Mouse (Mus musculus) liver, adult 2 months (tissue): ENCODE measurements around the gene Map2. TPM values are rescaled to one million over a fixed set of nuclear protein-coding genes. Genes with fewer than 3 reads are reported as not detected.

Source experiments
- DNase-seq: peaks from one replicate; pipeline ENCODE4 v3.0.0-alpha.2; 2011; ENCODE audit warnings: low read depth, low spot score; ENCODE audit errors: extremely low read depth
- H3K27ac ChIP-seq: fragments of 200-500 bp; replicated peaks from 2 replicates; pipeline ENCODE4 v1.5.1; 2012; ENCODE audit warnings: low read depth, mild to moderate bottlenecking, control low read depth, inconsistent platforms, low read length; ENCODE audit not compliant: insufficient read depth
- H3K27me3 ChIP-seq: fragments of 200-500 bp; 2 replicates; pipeline ENCODE4 v1.6.1; 2012; ENCODE audit warnings: mild to moderate bottlenecking, moderate library complexity, low read length, inconsistent platforms; ENCODE audit not compliant: control insufficient read depth, insufficient read depth
- H3K36me3 ChIP-seq: fragments of 200-500 bp; 2 replicates; pipeline ENCODE4 v1.6.1; 2012; ENCODE audit warnings: low read length, inconsistent platforms; ENCODE audit not compliant: control insufficient read depth, insufficient read depth
- H3K4me1 ChIP-seq: fragments of 200-500 bp; 2 replicates; pipeline ENCODE4 v1.6.1; 2011; ENCODE audit warnings: low read length; ENCODE audit not compliant: control insufficient read depth, insufficient read depth
- H3K4me3 ChIP-seq: fragments of 200-500 bp; 2 replicates; pipeline ENCODE4 v1.5.1; 2011; ENCODE audit warnings: low read depth, mild to moderate bottlenecking, control low read depth, low read length, moderate library complexity; ENCODE audit not compliant: insufficient read depth
- H3K79me2 ChIP-seq: fragments of 200-500 bp; 2 replicates; pipeline ENCODE4 v1.6.1; 2012; ENCODE audit warnings: inconsistent platforms, mild to moderate bottlenecking, low read length, moderate library complexity; ENCODE audit not compliant: control insufficient read depth, insufficient read depth
- H3K9ac ChIP-seq: fragments of 200-500 bp; 2 replicates; pipeline ENCODE4 v1.6.1; 2012; ENCODE audit warnings: low read depth, mild to moderate bottlenecking, control low read depth, inconsistent platforms, low read length
- CTCF ChIP-seq: fragments of 200-500 bp; IDR thresholded peaks from 2 replicates; pipeline ENCODE4 v1.5.1; 2011; ENCODE audit warnings: low read depth, low read length, control low read depth
- POLR2A ChIP-seq: fragments of 200-500 bp; IDR thresholded peaks from 2 replicates; pipeline ENCODE4 v1.6.1; 2011; ENCODE audit warnings: low read length, control low read depth; ENCODE audit not compliant: insufficient read depth; ENCODE audit errors: extremely low read depth
- WGBS: fragments of 180-500 bp; shearing (Covaris S2); methylation state at CpG from one replicate; pipeline ENCODE4 v1.1.7; 2018; 5-methylcytosine and 5-hydroxymethylcytosine counted together
- polyA plus RNA-seq: library from polyadenylated mRNA; depleted of rRNA; stranded (reverse); fragments of >200 nt; gene quantifications from 2 replicates; pipeline ENCODE4 v1.2.3, GENCODE M21; 2012
- total RNA-seq: library from RNA; depleted of rRNA; stranded (reverse); fragments of >200 nt; gene quantifications from 2 replicates; pipeline ENCODE4 v1.2.3, GENCODE M21; 2014

Gene Map2
- total and polyA plus RNA-seq, 2 experiments, result 0.45 to 1.0 TPM

DNA sequence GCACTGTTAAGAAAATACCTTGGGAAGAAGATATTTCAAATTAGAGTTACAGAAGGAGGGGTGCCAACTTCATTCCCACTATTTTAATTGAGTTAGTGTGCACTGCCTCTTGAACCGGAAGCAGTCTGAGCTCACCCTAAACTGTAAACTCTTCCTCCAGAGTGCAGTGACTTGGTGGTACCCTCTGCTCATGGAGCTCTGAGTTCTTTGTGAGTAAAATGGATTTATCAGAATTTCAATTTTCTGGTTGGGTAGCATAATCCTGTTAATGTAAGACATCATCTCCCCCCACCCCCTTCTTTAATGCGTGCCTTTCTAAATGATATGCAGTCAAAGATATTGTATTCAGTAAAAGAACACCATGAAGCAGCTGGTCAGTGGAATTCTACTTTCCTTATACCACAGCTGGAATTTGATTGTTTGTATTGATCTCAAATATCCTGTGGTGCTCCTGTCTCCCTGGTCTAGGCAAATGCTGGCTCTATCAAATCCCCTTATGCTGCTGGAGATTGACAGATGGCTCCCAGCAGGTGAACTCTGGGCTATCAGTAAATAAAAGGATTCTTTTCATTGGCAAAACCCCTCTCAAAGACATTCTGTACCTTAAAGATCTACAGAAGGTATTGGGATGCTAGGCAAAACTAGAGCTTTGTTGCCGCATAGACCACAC, 174.2 kb downstream of the Map2 start:
- Histone ChIP-seq H3K4me1 (no peaks in the 10 kb centered on the region), H3K27ac (no peak overlapping the region), H3K79me2 (no peaks in the 10 kb centered on the region), H3K27me3 (no peaks in the 10 kb centered on the region), H3K36me3 (no peaks in the 10 kb centered on the region), H3K4me3 (no peak overlapping the region), H3K9ac (no peak overlapping the region)
- TF ChIP-seq CTCF, result no peak
- TF ChIP-seq POLR2A, result no peak
- DNase-seq, result no peak
- 90% methylated on average over 3 of the region's 3 CpGs for WGBS

- H3K9ac ChIP-seq, result no peak overlapping the region
- H3K27me3 ChIP-seq, result no peaks in the 10 kb centered on the region
- no peak overlapping the region for H3K4me3 ChIP-seq
- TF ChIP-seq CTCF (no peak), POLR2A (no peak)
- H3K4me1 ChIP-seq, result no peaks in the 10 kb centered on the region
- H3K79me2 ChIP-seq, result no peaks in the 10 kb centered on the region
- peak; percentile 51 for DNase-seq
- H3K36me3 ChIP-seq, result no peaks in the 10 kb centered on the region
- no peak overlapping the region for H3K27ac ChIP-seq
Observed at GRCm38 (mm10) chr1:66351366-66351765, 176.3 kb downstream of the Map2 start.

DNA sequence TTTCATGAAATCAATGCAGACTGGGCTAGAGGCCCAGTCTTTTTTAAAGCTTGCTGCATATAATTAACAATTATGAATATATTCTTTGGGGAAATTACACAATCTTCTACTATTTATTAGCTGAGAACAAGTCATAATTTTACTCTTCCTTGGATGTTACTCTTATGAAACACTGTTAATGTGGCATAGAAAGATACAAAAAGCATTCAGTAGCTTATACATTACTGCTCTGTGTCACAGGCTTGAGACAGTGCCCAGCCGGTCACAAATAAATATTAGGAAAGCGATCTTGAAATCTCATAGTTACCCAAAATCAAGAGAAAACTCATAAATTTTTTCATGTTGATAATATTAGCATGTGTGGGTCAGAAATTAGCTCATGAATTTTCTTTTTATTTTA, 186.7 kb downstream of the Map2 start:
- DNase-seq, result no peak
- Histone ChIP-seq H3K27ac (no peak overlapping the region), H3K4me1 (no peaks in the 10 kb centered on the region), H3K79me2 (no peaks in the 10 kb centered on the region), H3K4me3 (no peak overlapping the region), H3K9ac (no peak overlapping the region), H3K27me3 (no peaks in the 10 kb centered on the region), H3K36me3 (no peaks in the 10 kb centered on the region)
- WGBS, result 89% methylated on average over 2 of the region's 2 CpGs
- TF ChIP-seq CTCF, result no peak
- TF ChIP-seq POLR2A, result no peak

GRCm38 (mm10) chr1:66363285-66363684, 188.2 kb downstream of the Map2 start:
- H3K27me3 ChIP-seq, result no peaks in the 10 kb centered on the region
- 90% methylated on average over 9 of the region's 9 CpGs for WGBS
- TF ChIP-seq POLR2A (no peak), CTCF (no peak)
- H3K4me1 ChIP-seq, result no peaks in the 10 kb centered on the region
- no peaks in the 10 kb centered on the region for H3K36me3 ChIP-seq
- H3K4me3 ChIP-seq, result no peak overlapping the region
- no peak overlapping the region for H3K27ac ChIP-seq
- H3K9ac ChIP-seq, result no peak overlapping the region
- no peak for DNase-seq
- H3K79me2 ChIP-seq, result no peaks in the 10 kb centered on the region

DNA sequence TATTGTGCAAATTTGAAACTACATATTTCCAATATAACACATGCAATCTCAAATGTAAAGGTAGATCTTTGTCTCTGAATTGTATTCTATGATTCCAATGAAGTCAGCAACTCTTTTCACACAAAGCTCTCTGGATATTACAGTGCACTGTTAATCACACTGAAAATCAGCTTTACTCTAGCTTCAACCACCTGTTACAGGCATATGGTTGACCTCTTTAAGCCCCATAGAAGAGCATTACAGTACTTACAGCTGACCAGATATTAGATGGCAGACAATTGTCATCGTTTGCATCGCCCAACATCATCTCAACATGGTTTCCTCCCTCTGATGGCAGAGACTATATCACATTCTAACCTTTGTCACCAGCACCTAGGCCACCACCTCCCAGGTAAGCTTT, 189.3 kb downstream of the Map2 start:
- Histone ChIP-seq H3K27ac (no peak overlapping the region), H3K79me2 (no peaks in the 10 kb centered on the region), H3K4me1 (no peaks in the 10 kb centered on the region), H3K27me3 (no peaks in the 10 kb centered on the region), H3K9ac (no peak overlapping the region), H3K36me3 (no peaks in the 10 kb centered on the region), H3K4me3 (no peak overlapping the region)
- no peak for TF ChIP-seq POLR2A
- TF ChIP-seq CTCF, result no peak
- 88% methylated on average over 2 of the region's 2 CpGs for WGBS
- no peak for DNase-seq

GRCm38 (mm10) chr1:66365600-66365999, 190.5 kb downstream of the Map2 start:
- TF ChIP-seq POLR2A, result no peak
- no peak for TF ChIP-seq CTCF
- H3K9ac ChIP-seq, result no peak overlapping the region
- no peaks in the 10 kb centered on the region for H3K27me3 ChIP-seq
- H3K79me2 ChIP-seq, result no peaks in the 10 kb centered on the region
- no peak overlapping the region for H3K4me3 ChIP-seq
- no peaks in the 10 kb centered on the region for H3K4me1 ChIP-seq
- no peak for DNase-seq
- no peaks in the 10 kb centered on the region for H3K36me3 ChIP-seq
- WGBS, result 39% methylated on average over 4 of the region's 4 CpGs
- H3K27ac ChIP-seq, result no peak overlapping the region
